Mouse (Mus musculus) Muller cell, postnatal 12 days (primary cell): Measurements from ENCODE around the gene March4.

ENCODE experiments used
- DNase-seq: peaks from one replicate; pipeline ENCODE4 v3.0.0-alpha.2; 2015; ENCODE audit errors: inconsistent ontology term

The March4 gene

GRCm38 (mm10) chr1:72536611-72537351, at the start of gene March4:
TSS of gene March4 (minus strand) at chr1:72536930.
- peak; percentile 80 for DNase-seq

DNA sequence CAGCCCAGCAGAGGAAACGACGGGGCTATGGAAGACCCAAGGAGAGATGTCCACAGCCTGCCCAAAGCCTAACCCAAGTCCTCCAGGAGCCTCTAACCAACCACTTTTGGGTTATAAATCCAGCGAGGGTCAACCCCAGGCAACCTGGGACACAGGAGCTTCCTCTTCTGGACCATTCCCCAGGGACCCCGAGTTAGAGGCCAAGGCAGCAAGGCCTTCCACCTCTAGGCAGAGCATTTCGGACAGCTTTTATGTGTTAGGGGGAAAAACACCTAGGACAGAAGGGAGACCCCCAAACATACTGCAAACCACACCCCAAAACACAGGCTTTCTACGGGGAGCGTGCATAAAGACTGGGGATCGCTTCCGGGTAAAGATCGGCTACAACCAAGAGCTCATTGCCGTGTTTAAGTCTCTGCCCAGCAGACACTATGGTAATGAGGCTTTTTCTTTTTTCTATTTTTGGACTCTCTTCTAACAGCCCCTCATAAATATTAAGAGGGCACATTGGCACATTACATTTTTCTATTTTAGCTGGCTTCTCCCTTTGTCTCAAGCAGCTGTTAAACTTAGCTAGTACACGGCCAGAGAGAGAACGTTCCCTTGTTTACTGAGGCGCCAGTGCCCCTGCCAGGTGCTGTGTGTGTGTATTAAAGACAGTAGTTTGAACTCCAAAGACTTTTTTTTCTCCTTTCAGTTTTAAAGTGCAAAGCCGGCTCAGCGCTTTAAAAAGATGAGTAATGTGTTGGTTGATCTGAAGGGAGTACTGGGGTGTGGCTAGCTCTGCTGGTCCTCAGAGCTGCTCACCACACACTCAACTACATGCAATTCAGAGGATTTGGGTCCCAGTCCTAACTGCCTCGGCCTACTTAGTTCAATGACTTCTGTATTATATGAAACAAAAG, 49.5 kb upstream of the March4 start:
- no peak for DNase-seq

GRCm38 (mm10) chr1:72583906-72584305, 47.2 kb upstream of the March4 start:
- no peak for DNase-seq

GRCm38 (mm10) chr1:72582947-72583731, 46.4 kb upstream of the March4 start, which contains the start of gene Smarcal1:
TSS of gene Smarcal1 (plus strand) at chr1:72583251.
- DNase-seq = peak; percentile 97

GRCm38 (mm10) chr1:72578806-72579205, 42.1 kb upstream of the March4 start:
- no peak for DNase-seq

DNA sequence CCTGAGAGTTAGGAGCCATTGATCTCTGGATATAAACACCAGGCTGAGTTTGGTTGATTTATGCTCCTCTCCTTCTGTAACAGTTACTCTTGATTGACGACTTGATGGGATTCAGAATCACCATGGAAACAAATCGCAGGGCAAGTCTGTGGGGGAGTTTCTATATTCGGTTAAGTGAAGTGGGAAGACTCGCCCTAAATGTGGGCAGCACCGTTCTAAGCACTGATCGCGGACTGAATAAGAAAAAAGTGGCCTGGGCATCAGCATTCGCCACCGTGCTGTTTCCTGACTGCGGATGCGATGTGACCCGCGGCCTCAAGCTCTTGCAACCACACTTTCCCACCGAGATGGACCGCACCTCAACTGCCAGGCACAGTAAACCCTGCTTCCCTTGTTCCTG, 41.6 kb upstream of the March4 start:
- no peak for DNase-seq

- no peak for DNase-seq
These were observed 40.8 kb upstream of the March4 start for GRCm38 (mm10) chr1:72577481-72577922.

DNA sequence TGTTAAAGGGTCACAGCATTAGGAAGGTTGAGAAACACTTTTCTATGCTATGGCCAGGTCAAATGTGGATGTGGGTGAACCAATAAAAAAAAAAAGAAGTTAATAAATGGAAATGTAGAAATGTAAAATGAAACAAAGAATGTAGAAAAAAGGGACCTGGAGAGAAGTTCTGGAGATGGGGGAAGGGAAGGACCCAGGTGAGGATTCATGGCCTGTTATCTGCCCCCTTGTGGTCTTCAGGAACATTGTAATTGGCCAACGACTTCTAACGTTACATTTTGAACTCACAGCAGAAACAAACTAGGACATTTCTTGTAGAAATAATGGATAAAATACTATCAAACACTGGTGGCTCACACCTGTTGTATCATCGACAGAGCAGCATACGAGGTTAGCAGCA, 38.4 kb upstream of the March4 start:
- no peak for DNase-seq

DNA sequence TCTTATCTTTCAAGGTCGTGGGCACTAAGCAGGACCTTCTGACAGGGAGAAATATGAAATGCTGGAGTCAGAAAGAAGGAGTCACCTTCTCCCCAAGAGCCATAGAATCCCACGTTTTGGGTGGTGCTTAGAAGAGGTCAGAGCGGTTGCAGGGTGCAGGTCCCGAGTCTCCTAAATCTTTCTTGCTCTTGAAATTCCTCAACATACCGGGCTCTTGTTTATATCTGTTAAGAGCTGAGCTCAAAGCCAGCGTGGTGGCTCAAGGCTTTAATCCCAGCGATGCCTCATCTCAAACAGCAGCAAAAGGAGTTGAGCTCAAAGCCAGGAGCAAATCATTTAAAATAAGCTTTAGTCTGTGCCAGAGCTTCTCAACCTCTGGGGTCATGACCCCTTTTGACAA, 37.9 kb upstream of the March4 start:
- DNase-seq = no peak

DNA sequence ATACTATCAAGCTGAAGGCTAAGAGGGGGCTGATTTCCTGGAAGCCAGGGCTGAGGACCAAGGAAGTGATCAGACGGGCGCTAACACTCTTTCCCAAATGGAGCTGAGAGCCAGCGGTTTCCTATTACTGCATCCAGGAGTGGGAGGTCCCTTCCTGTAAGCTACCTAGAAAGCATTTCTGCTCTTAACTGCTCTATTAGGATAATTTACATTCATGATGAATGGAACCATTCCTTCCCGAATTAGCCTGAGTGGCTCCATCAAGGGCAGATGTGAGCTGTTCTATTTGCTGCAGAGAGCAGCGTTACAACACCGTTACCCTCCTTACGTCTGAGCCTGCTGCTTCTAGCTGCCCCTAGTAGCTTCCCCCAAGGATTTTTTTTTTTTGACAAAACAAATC, 37.3 kb upstream of the March4 start:
- DNase-seq = no peak

GRCm38 (mm10) chr1:72568725-72569124, 32.0 kb upstream of the March4 start:
- no peak for DNase-seq

DNA sequence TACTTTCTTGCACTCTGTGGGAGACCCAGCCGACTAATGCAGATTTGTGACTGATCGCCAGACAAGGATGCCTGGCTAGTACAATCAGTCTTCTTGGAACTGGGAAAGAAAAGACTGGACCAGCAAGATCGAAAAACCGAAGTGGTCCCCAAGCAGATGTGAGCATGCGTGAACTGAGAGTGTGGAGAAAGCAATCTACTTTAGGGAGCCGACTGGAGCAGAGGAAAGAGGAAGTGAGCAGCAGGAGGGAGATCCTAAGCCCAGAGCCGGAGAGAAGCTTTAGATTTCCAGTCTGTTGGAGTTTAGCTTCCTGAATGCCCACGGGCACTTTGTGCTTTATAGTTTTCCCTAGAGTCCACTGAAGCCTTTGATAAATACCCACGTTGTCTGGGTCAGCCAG, 30.3 kb upstream of the March4 start:
- no peak for DNase-seq

DNA sequence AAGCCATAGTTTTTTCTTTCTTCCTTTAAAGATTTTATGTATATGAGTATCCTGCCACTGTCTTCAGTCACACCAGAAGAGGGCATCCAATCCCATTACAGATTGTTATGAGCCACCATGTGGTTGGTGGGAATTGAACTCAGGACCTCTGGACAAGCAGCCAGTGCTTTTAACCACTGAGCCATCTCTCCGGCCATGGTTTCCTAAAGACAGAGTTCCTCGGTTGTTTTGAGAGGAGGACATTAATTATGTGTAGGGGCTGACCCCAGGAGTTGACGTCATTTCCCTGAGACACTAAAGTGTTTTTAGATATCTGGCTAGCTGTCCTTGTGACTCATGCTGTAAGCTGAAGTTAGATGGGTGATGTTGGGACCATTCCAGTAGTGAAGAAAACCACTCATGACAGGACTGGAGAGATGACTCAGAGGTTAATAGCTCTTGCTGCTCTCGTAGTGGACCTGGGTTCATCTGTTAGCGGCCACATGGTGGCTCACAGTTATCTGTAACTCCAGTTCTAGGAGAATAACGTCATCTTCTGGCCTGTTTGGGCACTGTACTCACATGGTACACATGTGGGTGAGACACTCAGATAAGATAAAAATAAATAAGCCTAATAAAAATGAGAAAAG, 27.7 kb upstream of the March4 start:
- DNase-seq = peak; percentile 73

DNA sequence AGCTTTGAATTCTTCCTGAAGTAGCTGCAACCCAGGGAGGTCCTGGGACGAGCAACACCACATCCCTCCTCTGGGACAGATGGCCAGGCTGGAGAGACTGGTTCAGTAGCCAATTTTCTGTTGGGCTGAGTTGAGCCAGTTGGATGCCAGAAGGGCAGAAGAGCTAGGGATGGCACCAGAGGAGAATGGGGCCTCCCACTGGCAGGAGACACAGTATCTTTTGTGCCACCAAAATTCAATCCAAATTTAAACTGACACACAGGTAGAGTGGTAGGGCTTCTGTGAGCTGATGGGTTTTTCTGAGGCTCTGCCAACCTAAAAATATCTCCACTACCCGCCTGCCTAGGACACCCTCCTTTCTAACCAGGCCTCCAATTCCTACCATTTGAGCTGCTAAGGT, 21.9 kb upstream of the March4 start:
- no peak for DNase-seq

- DNase-seq = no peak
These were observed 19.7 kb upstream of the March4 start for GRCm38 (mm10) chr1:72556471-72556870.

GRCm38 (mm10) chr1:72550317-72550716, 13.6 kb upstream of the March4 start:
- no peak for DNase-seq

- DNase-seq = peak; percentile 85
These were observed 1.5 kb upstream of the March4 start for GRCm38 (mm10) chr1:72538266-72538665.

- DNase-seq = peak; percentile 25
These were observed 782 bp downstream of the March4 start for GRCm38 (mm10) chr1:72535725-72536571.

DNA sequence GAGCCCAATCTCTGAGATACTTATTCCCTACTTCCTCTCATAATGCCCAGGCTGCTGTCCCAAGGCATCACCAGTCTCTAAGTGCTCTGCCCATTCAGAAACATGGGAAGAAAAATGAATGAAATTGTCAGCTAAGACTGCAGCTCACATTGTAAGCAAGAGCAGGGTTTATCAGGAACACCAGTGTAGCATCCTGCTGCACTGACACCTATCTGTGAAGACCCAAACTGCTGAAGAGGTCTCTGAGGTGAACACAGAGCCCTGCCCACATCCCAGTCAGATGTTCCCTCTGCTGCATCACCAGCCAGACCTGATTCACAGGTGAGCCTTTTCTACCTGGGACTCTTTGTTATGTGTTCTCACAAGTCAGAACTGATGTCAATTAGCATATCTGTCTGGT, 3.3 kb downstream of the March4 start:
- DNase-seq = no peak

GRCm38 (mm10) chr1:72532926-72533325, 3.8 kb downstream of the March4 start:
- no peak for DNase-seq
